ENCODE assay signal across 10 mouse cellular contexts in genomic region chr1:155721443-155721842, GRCm38 (mm10). TPM values are rescaled to one million over a fixed set of nuclear protein-coding genes. Genes with fewer than 3 reads are reported as not detected.
A peak's percentile ranks its signal among the peaks of the same experiment; 100 is the strongest.
DNase-seq lines count a peak whose midpoint lies in the region; ATAC-seq and TF ChIP-seq lines count a peak whose summit lies in the region.
"Had no signal": no experiment of that assay in that cellular context is flagged by ENCODE, and none has a peak within 500 bp of the region (broad histone marks: within the 10 kb centered on the region; RNA-seq: fewer than 3 reads in every experiment).

No protein-coding gene starts in this region.

- no peak overlapping the region for H3K4me2 ChIP-seq in kidney, postnatal 0 days (ENCODE audit: low read length)
- no peak overlapping the region for H3K4me2 ChIP-seq in forebrain, embryonic 14.5 days (ENCODE audit: low read length)
- H3K4me2 ChIP-seq in midbrain, postnatal 0 days (ENCODE audit: low read depth, low read length, poor library complexity, severe bottlenecking): no peak overlapping the region

- no peak overlapping the region for H3K9ac ChIP-seq in kidney, postnatal 0 days (ENCODE audit: low read depth, low read length)
- H3K9ac ChIP-seq in forebrain, embryonic 14.5 days (ENCODE audit: low read length): no peak overlapping the region
- no peak overlapping the region for H3K9ac ChIP-seq in midbrain, postnatal 0 days (replicated peaks; ENCODE audit: low read length, poor library complexity, severe bottlenecking)

- H3K4me3 ChIP-seq in kidney, postnatal 0 days (replicated peaks; ENCODE audit: low read depth, low read length): no peak overlapping the region
- no peak overlapping the region for H3K4me3 ChIP-seq in G1E (ENCODE audit: low read depth, low read length)
- H3K4me3 ChIP-seq in forebrain, embryonic 14.5 days (ENCODE audit: low read depth, low read length): no peak overlapping the region
- H3K4me3 ChIP-seq in midbrain, postnatal 0 days (ENCODE audit: low read depth, low read length): no peak overlapping the region

- no peak overlapping the region for H3K27ac ChIP-seq in kidney, postnatal 0 days
- H3K27ac ChIP-seq in forebrain, embryonic 14.5 days (ENCODE audit: low read depth, low read length): no peak overlapping the region
- H3K27ac ChIP-seq in midbrain, postnatal 0 days (ENCODE audit: low read depth, low read length): no peak overlapping the region
- H3K27ac ChIP-seq: neural tube, embryonic 13.5 days had no signal

- H3K4me1 ChIP-seq in kidney, postnatal 0 days (replicated peaks; ENCODE audit: insufficient read depth, low read length): no peaks in the 10 kb centered on the region
- no peaks in the 10 kb centered on the region for H3K4me1 ChIP-seq in G1E (ENCODE audit: insufficient read depth, low read depth, low read length)
- no peaks in the 10 kb centered on the region for H3K4me1 ChIP-seq in forebrain, embryonic 14.5 days (ENCODE audit: control insufficient read depth, insufficient read depth, low read length)
- H3K4me1 ChIP-seq in midbrain, postnatal 0 days (ENCODE audit: insufficient read depth, low read length): 0 out of 2 replicates have a peak, but pooled peaks cover 4% of the 10 kb centered on the region

- no peaks in the 10 kb centered on the region for H3K36me3 ChIP-seq in kidney, postnatal 0 days (ENCODE audit: insufficient read depth, low read length)
- no peaks in the 10 kb centered on the region for H3K36me3 ChIP-seq in G1E (replicated peaks)
- H3K36me3 ChIP-seq in forebrain, embryonic 14.5 days (ENCODE audit: control insufficient read depth, insufficient read depth, low read length): no peaks in the 10 kb centered on the region
- no peaks in the 10 kb centered on the region for H3K36me3 ChIP-seq in midbrain, postnatal 0 days (ENCODE audit: insufficient read depth, low read length)
- H3K36me3 ChIP-seq: neural tube, embryonic 13.5 days had no signal

- H3K9me3 ChIP-seq in kidney, postnatal 0 days (replicated peaks; ENCODE audit: low read length): no peaks in the 10 kb centered on the region
- H3K9me3 ChIP-seq in G1E (replicated peaks): no peaks in the 10 kb centered on the region
- no peaks in the 10 kb centered on the region for H3K9me3 ChIP-seq in forebrain, embryonic 14.5 days (replicated peaks; ENCODE audit: control insufficient read depth, low read length)
- H3K9me3 ChIP-seq in midbrain, postnatal 0 days (ENCODE audit: low read length): no peaks in the 10 kb centered on the region

- 0 out of 2 replicates have a peak, but pooled peaks have one; percentile 20 for ATAC-seq in cerebellum, adult (ENCODE audit: insufficient number of reproducible peaks, low FRiP score, low TSS enrichment)
- ATAC-seq in kidney, postnatal 0 days (replicated peaks; ENCODE audit: low FRiP score, low read depth): no peak
- no peak; the same call in 1 of the 2 replicates for ATAC-seq in G1E (ENCODE audit: extremely low read depth, insufficient number of reproducible peaks, low FRiP score, poor library complexity, severe bottlenecking)
- ATAC-seq in forebrain, embryonic 14.5 days: peak; percentile 49; the same call in 1 of the 2 replicates
- no peak for ATAC-seq in midbrain, postnatal 0 days (ENCODE audit: low FRiP score)

- no peak for DNase-seq in cerebellum, adult 11-12 months
- DNase-seq in kidney, postnatal 0 days (ENCODE audit: low spot score): no peak
- no peak for DNase-seq in kidney, adult 11 months
- no peak for DNase-seq in G1E (ENCODE audit: low spot score)
- DNase-seq in forebrain, embryonic 14.5 days (ENCODE audit: low spot score): no peak
- DNase-seq in midbrain, postnatal 0 days (ENCODE audit: low spot score): no peak
- no peak for DNase-seq in spleen, adult 12 weeks (ENCODE audit: low spot score)

- peak; percentile 39; the same call in 1 of the 2 replicates for TF ChIP-seq CTCF in kidney, postnatal 0 days (IDR thresholded peaks at IDR 0.05; ENCODE audit: low read depth)
- 0 out of 2 replicates have a peak, but pooled peaks have one; percentile 16 for TF ChIP-seq CTCF in G1E (IDR thresholded peaks at IDR 0.05; ENCODE audit: low read depth, low read length)
- peak; percentile 61 for TF ChIP-seq CTCF in midbrain, postnatal 0 days (IDR thresholded peaks at IDR 0.05)

- H3K27me3 ChIP-seq in kidney, postnatal 0 days (ENCODE audit: insufficient read depth, low read length): 0 out of 2 replicates have a peak, but pooled peaks cover 4% of the 10 kb centered on the region
- H3K27me3 ChIP-seq in G1E (ENCODE audit: insufficient read depth, low read length): peaks cover 11% of the 10 kb centered on the region; the same call in 1 of the 2 replicates
- peaks cover 21% of the 10 kb centered on the region for H3K27me3 ChIP-seq in forebrain, embryonic 14.5 days (replicated peaks; ENCODE audit: control insufficient read depth, insufficient read depth, low read length)
- H3K27me3 ChIP-seq in midbrain, postnatal 0 days (ENCODE audit: insufficient read depth, low read length): peaks cover 25% of the 10 kb centered on the region

- 26% methylated on average over 8 of the region's 8 CpGs for WGBS in kidney, postnatal 0 days
- 21% methylated on average over 8 of the region's 8 CpGs for WGBS in forebrain, embryonic 14.5 days
- 26% methylated on average over 8 of the region's 8 CpGs for whole genome bisulfite sequencing in midbrain, postnatal 0 days

RNA-seq across cellular contexts. Expression of gene Lhx4, which starts 30.0 kb away (rescaled TPM):
- polyA plus RNA-seq in kidney, postnatal 0 days (2015; fragmentation: Nextera tagmentation; extraction: Ambion mirVana): not detected in 2 replicates
- not detected in 2 replicates for total RNA-seq in G1E (2014; fragmentation: Nextera tagmentation)
- total RNA-seq in G1E (2017): 0.11 TPM in 1 of 2 replicates, not detected in the other
- polyA plus RNA-seq in G1E (2012): not detected in 2 replicates
- polyA plus RNA-seq in forebrain, embryonic 14.5 days (2014; fragmentation: Nextera tagmentation; extraction: Ambion mirVana): 0.11 TPM in 1 of 2 replicates, not detected in the other
- 1.5 and 2.7 TPM in 2 replicates for total RNA-seq in midbrain, postnatal 0 days (2014; rRNA removed)
- polyA plus RNA-seq in midbrain, postnatal 0 days (2015; fragmentation: Nextera tagmentation; extraction: Ambion mirVana): 0.99 and 1.1 TPM in 2 replicates
- total RNA-seq: layer of hippocampus, postnatal 36 days had no signal

Comparison
In these comparisons a context has a peak if more than half of its experiments do, and no peak if none do; other contexts are left out.
1. ATAC-seq: peak in cerebellum, adult (single experiment) and forebrain, embryonic 14.5 days (single experiment); none in kidney, postnatal 0 days (single experiment), G1E (single experiment) and midbrain, postnatal 0 days (single experiment).
2. Peak in every context shown above with its lines, with median percentiles within 50 percentile points of each other: CTCF ChIP-seq.